Mouse (Mus musculus): ENCODE results near the gene Thsd4. TPM values are rescaled to one million over a fixed set of nuclear protein-coding genes. Genes with fewer than 3 reads are reported as not detected.

Gene Thsd4
- total and polyA plus RNA-seq, 2 experiments from 2014 or later: 4.9 to 15.3 TPM

GRCm38 (mm10) chr9:60200436-60200835 is 321.4 kb downstream of the Thsd4 start:
- no peaks in the 10 kb centered on the region for H3K4me1 ChIP-seq (ENCODE audit: insufficient read depth, low read length)
- no peaks in the 10 kb centered on the region for H3K36me3 ChIP-seq (ENCODE audit: insufficient read depth, low read length)
- H3K4me3 ChIP-seq (ENCODE audit: low read length): no peak overlapping the region
- WGBS: 67% methylated on average over 2 of the region's 2 CpGs
- no peak for TF ChIP-seq CTCF (IDR thresholded peaks at IDR 0.05; ENCODE audit: low read depth)
- H3K4me2 ChIP-seq (ENCODE audit: low read depth, low read length): no peak overlapping the region
- no peaks in the 10 kb centered on the region for H3K27me3 ChIP-seq (ENCODE audit: insufficient read depth, low read length)
- H3K27ac ChIP-seq: no peak overlapping the region
- no peak for DNase-seq (ENCODE audit: low spot score)
- no peak for ATAC-seq
- no peaks in the 10 kb centered on the region for H3K9me3 ChIP-seq (ENCODE audit: low read length)
- H3K9ac ChIP-seq (replicated peaks; ENCODE audit: low read length): no peak overlapping the region

GRCm38 (mm10) chr9:60198530-60199200 is 323.2 kb downstream of the Thsd4 start:
- Histone ChIP-seq H3K9ac (replicated peaks; ENCODE audit: low read length) (no peak overlapping the region), H3K4me1 (ENCODE audit: insufficient read depth, low read length) (no peaks in the 10 kb centered on the region), H3K27ac (no peak overlapping the region), H3K4me2 (ENCODE audit: low read depth, low read length) (no peak overlapping the region), H3K36me3 (ENCODE audit: insufficient read depth, low read length) (no peaks in the 10 kb centered on the region), H3K9me3 (ENCODE audit: low read length) (no peaks in the 10 kb centered on the region), H3K4me3 (ENCODE audit: low read length) (no peak overlapping the region), H3K27me3 (ENCODE audit: insufficient read depth, low read length) (no peaks in the 10 kb centered on the region)
- ATAC-seq (no peak), DNase-seq (ENCODE audit: low spot score) (no peak)
- TF ChIP-seq CTCF (IDR thresholded peaks at IDR 0.05; ENCODE audit: low read depth): no peak
- WGBS: 86% methylated on average over 12 of the region's 12 CpGs

DNA sequence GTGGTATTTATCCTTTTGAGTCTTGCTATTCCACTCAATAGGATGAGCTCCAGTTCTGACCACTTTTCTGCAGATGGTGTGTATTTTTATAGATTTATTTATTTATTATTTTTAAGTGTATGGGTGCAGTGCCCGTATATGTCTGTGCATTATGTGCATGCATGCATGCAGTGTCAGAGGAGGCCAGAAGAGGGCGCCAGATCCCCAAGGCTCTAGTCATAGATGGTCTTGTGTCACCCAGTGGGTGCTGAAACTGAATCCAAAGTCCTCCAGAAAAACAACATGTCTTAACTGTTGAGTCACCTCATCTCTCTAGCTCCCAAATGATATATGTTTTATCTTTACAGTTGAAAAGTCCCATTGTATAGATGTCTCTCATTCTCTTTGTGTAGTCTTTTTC is 326.3 kb downstream of the Thsd4 start:
- Histone ChIP-seq H3K4me1 (ENCODE audit: insufficient read depth, low read length) (no peaks in the 10 kb centered on the region), H3K4me3 (ENCODE audit: low read length) (no peak overlapping the region), H3K4me2 (ENCODE audit: low read depth, low read length) (no peak overlapping the region), H3K9ac (replicated peaks; ENCODE audit: low read length) (no peak overlapping the region), H3K36me3 (ENCODE audit: insufficient read depth, low read length) (no peaks in the 10 kb centered on the region), H3K9me3 (ENCODE audit: low read length) (no peaks in the 10 kb centered on the region), H3K27me3 (ENCODE audit: insufficient read depth, low read length) (no peaks in the 10 kb centered on the region), H3K27ac (no peak overlapping the region)
- peak; percentile 60 for TF ChIP-seq CTCF (IDR thresholded peaks at IDR 0.05; ENCODE audit: low read depth)
- WGBS: 64% methylated on average over 2 of the region's 2 CpGs
- DNase-seq (ENCODE audit: low spot score) (no peak), ATAC-seq (no peak)

DNA sequence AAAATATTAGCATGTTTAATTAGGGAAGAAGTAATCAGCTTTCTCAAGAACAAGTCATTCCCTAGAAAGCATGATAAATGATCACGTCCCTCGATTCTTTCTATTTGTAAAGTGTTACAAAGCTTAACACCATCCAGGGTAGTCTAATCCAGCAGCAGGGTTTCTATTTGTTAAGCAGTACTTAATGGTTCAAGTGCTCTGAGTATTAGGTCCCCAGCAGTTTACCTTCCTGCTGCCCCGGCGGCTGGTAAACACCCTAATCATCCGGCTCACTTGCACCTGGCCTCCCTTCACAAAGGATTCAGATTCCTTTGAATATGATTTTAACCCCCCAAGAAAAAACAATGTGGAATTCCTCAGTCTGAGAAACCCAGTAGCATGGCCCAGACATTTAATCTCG is 326.9 kb downstream of the Thsd4 start:
- TF ChIP-seq CTCF (IDR thresholded peaks at IDR 0.05; ENCODE audit: low read depth): no peak
- no peak overlapping the region for H3K4me2 ChIP-seq (ENCODE audit: low read depth, low read length)
- no peaks in the 10 kb centered on the region for H3K27me3 ChIP-seq (ENCODE audit: insufficient read depth, low read length)
- H3K4me3 ChIP-seq (ENCODE audit: low read length): no peak overlapping the region
- no peak overlapping the region for H3K9ac ChIP-seq (replicated peaks; ENCODE audit: low read length)
- H3K4me1 ChIP-seq (ENCODE audit: insufficient read depth, low read length): no peaks in the 10 kb centered on the region
- H3K36me3 ChIP-seq (ENCODE audit: insufficient read depth, low read length): no peaks in the 10 kb centered on the region
- WGBS: 48% methylated on average over 6 of the region's 6 CpGs
- no peaks in the 10 kb centered on the region for H3K9me3 ChIP-seq (ENCODE audit: low read length)
- ATAC-seq (no peak), DNase-seq (ENCODE audit: low spot score) (no peak)
- no peak overlapping the region for H3K27ac ChIP-seq

GRCm38 (mm10) chr9:60192321-60192720 is 329.5 kb downstream of the Thsd4 start:
- no peak overlapping the region for H3K27ac ChIP-seq
- DNase-seq (ENCODE audit: low spot score) (no peak), ATAC-seq (no peak)
- TF ChIP-seq CTCF (IDR thresholded peaks at IDR 0.05; ENCODE audit: low read depth): no peak
- H3K4me2 ChIP-seq (ENCODE audit: low read depth, low read length): no peak overlapping the region
- 71% methylated on average over 5 of the region's 5 CpGs for WGBS
- no peak overlapping the region for H3K4me3 ChIP-seq (ENCODE audit: low read length)
- no peaks in the 10 kb centered on the region for H3K9me3 ChIP-seq (ENCODE audit: low read length)
- H3K4me1 ChIP-seq (ENCODE audit: insufficient read depth, low read length): no peaks in the 10 kb centered on the region
- no peaks in the 10 kb centered on the region for H3K27me3 ChIP-seq (ENCODE audit: insufficient read depth, low read length)
- no peaks in the 10 kb centered on the region for H3K36me3 ChIP-seq (ENCODE audit: insufficient read depth, low read length)
- H3K9ac ChIP-seq (replicated peaks; ENCODE audit: low read length): no peak overlapping the region

GRCm38 (mm10) chr9:60187437-60187836 is 334.4 kb downstream of the Thsd4 start:
- Histone ChIP-seq H3K4me2 (ENCODE audit: low read depth, low read length) (no peak overlapping the region), H3K4me3 (ENCODE audit: low read length) (no peak overlapping the region), H3K36me3 (ENCODE audit: insufficient read depth, low read length) (no peaks in the 10 kb centered on the region), H3K27me3 (ENCODE audit: insufficient read depth, low read length) (no peaks in the 10 kb centered on the region), H3K4me1 (ENCODE audit: insufficient read depth, low read length) (no peaks in the 10 kb centered on the region), H3K27ac (no peak overlapping the region), H3K9ac (replicated peaks; ENCODE audit: low read length) (no peak overlapping the region), H3K9me3 (ENCODE audit: low read length) (no peaks in the 10 kb centered on the region)
- DNase-seq (ENCODE audit: low spot score) (no peak), ATAC-seq (no peak)
- WGBS: 79% methylated on average over 2 of the region's 2 CpGs
- TF ChIP-seq CTCF (IDR thresholded peaks at IDR 0.05; ENCODE audit: low read depth): no peak

DNA sequence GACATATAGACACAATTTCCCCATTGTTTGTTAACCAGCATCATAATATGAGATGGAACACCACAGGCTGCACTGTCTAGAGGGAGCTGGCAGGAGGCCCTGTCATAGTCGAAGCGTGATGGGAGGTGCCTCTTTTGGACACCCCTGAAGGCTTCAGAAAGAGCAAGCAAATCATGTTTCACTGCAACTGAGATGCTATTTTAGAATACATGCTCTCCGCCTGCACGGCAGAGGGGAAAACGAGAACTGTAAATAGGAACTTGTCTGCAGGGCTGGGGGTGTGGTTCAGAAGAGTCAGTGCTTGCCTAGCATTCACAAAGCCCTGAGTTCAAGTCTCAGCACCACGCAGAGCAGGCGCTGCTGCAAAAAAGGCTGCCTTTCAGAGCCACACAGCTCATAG is 334.9 kb downstream of the Thsd4 start:
- Histone ChIP-seq H3K9ac (replicated peaks; ENCODE audit: low read length) (no peak overlapping the region), H3K36me3 (ENCODE audit: insufficient read depth, low read length) (no peaks in the 10 kb centered on the region), H3K4me1 (ENCODE audit: insufficient read depth, low read length) (no peaks in the 10 kb centered on the region), H3K27me3 (ENCODE audit: insufficient read depth, low read length) (no peaks in the 10 kb centered on the region), H3K27ac (no peak overlapping the region), H3K4me2 (ENCODE audit: low read depth, low read length) (no peak overlapping the region), H3K9me3 (ENCODE audit: low read length) (no peaks in the 10 kb centered on the region), H3K4me3 (ENCODE audit: low read length) (no peak overlapping the region)
- TF ChIP-seq CTCF (IDR thresholded peaks at IDR 0.05; ENCODE audit: low read depth): no peak
- DNase-seq (ENCODE audit: low spot score): no peak
- ATAC-seq: no peak
- 78% methylated on average over 7 of the region's 7 CpGs for WGBS

Measured in hindbrain, postnatal 0 days (tissue).